In the genomic region with DNA sequence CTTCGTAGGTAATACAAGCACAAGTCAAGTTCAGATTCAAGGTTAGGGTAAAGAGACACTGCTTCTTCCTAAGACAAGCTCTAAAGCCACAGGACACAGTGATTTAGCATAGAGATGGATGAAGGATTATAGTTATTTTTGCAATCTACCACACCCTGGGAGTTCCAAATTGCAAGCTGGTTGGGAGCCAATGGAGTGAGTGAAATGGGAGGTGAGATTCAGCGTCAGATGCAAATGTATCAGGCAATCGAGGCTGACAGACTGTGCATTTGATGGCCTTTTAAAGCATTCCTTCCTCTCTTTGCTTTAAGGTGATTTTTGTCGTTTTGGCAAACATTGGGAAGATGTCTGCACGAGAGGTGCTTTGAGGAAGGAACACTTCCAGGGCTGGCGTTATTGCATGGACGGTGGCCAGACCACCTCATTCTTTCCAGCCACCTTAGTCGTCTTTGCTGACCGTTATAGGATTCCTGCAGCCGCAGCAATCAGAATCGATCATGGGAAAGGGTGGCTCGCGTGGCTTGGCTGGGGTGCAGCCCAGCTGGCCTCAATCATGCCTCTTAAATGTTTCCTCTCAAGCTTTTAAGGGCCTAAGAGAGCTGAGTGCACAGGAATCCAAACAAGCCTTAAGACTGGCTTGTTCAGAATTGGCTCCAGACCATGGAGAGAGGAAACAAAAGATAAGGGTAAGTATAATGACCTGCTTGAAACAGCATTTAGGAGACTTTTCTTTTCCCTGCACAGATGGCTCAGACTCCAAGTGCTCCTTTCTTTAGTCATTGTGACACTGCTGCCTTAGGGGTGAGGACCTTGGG, we compare ENCODE assay signal across 10 mouse cellular contexts.
A peak's percentile ranks its signal among the peaks of the same experiment; 100 is the strongest.
DNase-seq lines count a peak whose midpoint lies in the region; ATAC-seq and TF ChIP-seq lines count a peak whose summit lies in the region.
"Had no signal": no experiment of that assay in that cellular context is flagged by ENCODE, and none has a peak within 500 bp of the region (broad histone marks: within the 10 kb centered on the region; RNA-seq: fewer than 3 reads in every experiment).

No protein-coding gene starts in this region.

- DNase-seq in gastrocnemius, postnatal 10 days: peak; percentile 7
- DNase-seq in gastrocnemius, adult 2 months: no peak
- peak; percentile 86 for DNase-seq in midbrain, embryonic 11.5 days (ENCODE audit: low spot score, missing footprints)
- DNase-seq in midbrain, postnatal 0 days (ENCODE audit: low spot score): no peak
- peak; percentile 48 for DNase-seq in limb, embryonic 11.5 days (ENCODE audit: low spot score)
- DNase-seq in lung, postnatal 4 days: peak; percentile 30 to 62
- DNase-seq in cerebellum, adult 18-20 months: no peak
- no peak for DNase-seq in cerebellum, adult 11-12 months
- DNase-seq: kidney, adult 18-20 months had no signal

- WGBS in midbrain, embryonic 11.5 days: 30% methylated on average over 13 of the region's 13 CpGs
- 37% methylated on average over 13 of the region's 13 CpGs for WGBS in midbrain, postnatal 0 days
- 26% methylated on average over 13 of the region's 13 CpGs for WGBS in limb, embryonic 11.5 days

- peaks cover 4% of the 10 kb centered on the region for H3K9me3 ChIP-seq in midbrain, embryonic 11.5 days (ENCODE audit: control insufficient read depth, low read length)
- H3K9me3 ChIP-seq in midbrain, postnatal 0 days (ENCODE audit: low read length): no peaks in the 10 kb centered on the region
- H3K9me3 ChIP-seq in limb, embryonic 11.5 days (ENCODE audit: control insufficient read depth, low read length): no peaks in the 10 kb centered on the region
- H3K9me3 ChIP-seq: megakaryocyte, embryonic 14.5 days had no signal

- H3K27ac ChIP-seq in gastrocnemius, adult 2 months: no peak overlapping the region
- no peak overlapping the region for H3K27ac ChIP-seq in midbrain, embryonic 11.5 days (ENCODE audit: low read depth, low read length)
- H3K27ac ChIP-seq in midbrain, postnatal 0 days (ENCODE audit: low read depth, low read length): no peak overlapping the region
- no peak overlapping the region for H3K27ac ChIP-seq in limb, embryonic 11.5 days (replicated peaks; ENCODE audit: low read depth, low read length)

- no peak overlapping the region for H3K9ac ChIP-seq in midbrain, embryonic 11.5 days (ENCODE audit: low read length)
- no peak overlapping the region for H3K9ac ChIP-seq in midbrain, postnatal 0 days (replicated peaks; ENCODE audit: low read length, poor library complexity, severe bottlenecking)
- H3K9ac ChIP-seq in limb, embryonic 11.5 days (ENCODE audit: low read length): no peak overlapping the region

- peak; percentile 40; the same call in 1 of the 2 replicates for ATAC-seq in midbrain, embryonic 11.5 days (ENCODE audit: low FRiP score)
- ATAC-seq in midbrain, postnatal 0 days (ENCODE audit: low FRiP score): no peak
- no peak for ATAC-seq in limb, embryonic 11.5 days (ENCODE audit: insufficient number of reproducible peaks, low FRiP score, low TSS enrichment, low read depth)

- intact Hi-C loops in gastrocnemius, adult 2 months (cut with DNase I): no loop called here

- H3K4me3 ChIP-seq in gastrocnemius, adult 2 months: no peak overlapping the region
- no peak overlapping the region for H3K4me3 ChIP-seq in midbrain, embryonic 11.5 days (ENCODE audit: low read depth, low read length)
- H3K4me3 ChIP-seq in midbrain, postnatal 0 days (ENCODE audit: low read depth, low read length): no peak overlapping the region
- H3K4me3 ChIP-seq in limb, embryonic 11.5 days (ENCODE audit: low read depth, low read length): no peak overlapping the region
- H3K4me3 ChIP-seq: megakaryocyte, embryonic 14.5 days had no signal

- H3K27me3 ChIP-seq in midbrain, embryonic 11.5 days (ENCODE audit: control insufficient read depth, insufficient read depth, low read length): peaks cover 3% of the 10 kb centered on the region; the same call in 1 of the 2 replicates
- 0 out of 2 replicates have a peak, but pooled peaks cover 2% of the 10 kb centered on the region for H3K27me3 ChIP-seq in midbrain, postnatal 0 days (ENCODE audit: insufficient read depth, low read length)
- no peaks in the 10 kb centered on the region for H3K27me3 ChIP-seq in limb, embryonic 11.5 days (ENCODE audit: control insufficient read depth, insufficient read depth, low read length)
- H3K27me3 ChIP-seq: megakaryocyte, embryonic 14.5 days had no signal

- H3K4me1 ChIP-seq in midbrain, embryonic 11.5 days (ENCODE audit: control insufficient read depth, insufficient read depth, low read length): peaks cover 10% of the 10 kb centered on the region
- 0 out of 2 replicates have a peak, but pooled peaks cover 2% of the 10 kb centered on the region for H3K4me1 ChIP-seq in midbrain, postnatal 0 days (ENCODE audit: insufficient read depth, low read length)
- H3K4me1 ChIP-seq in limb, embryonic 11.5 days (ENCODE audit: control insufficient read depth, insufficient read depth, low read length): peaks cover 7% of the 10 kb centered on the region
- H3K4me1 ChIP-seq: megakaryocyte, embryonic 14.5 days had no signal

- no peak for TF ChIP-seq CTCF in gastrocnemius, adult 2 months (IDR thresholded peaks at IDR 0.05)
- TF ChIP-seq CTCF in midbrain, postnatal 0 days (IDR thresholded peaks at IDR 0.05): no peak

- H3K36me3 ChIP-seq in midbrain, embryonic 11.5 days (ENCODE audit: control insufficient read depth, insufficient read depth, low read length): no peaks in the 10 kb centered on the region
- no peaks in the 10 kb centered on the region for H3K36me3 ChIP-seq in midbrain, postnatal 0 days (ENCODE audit: insufficient read depth, low read length)
- no peaks in the 10 kb centered on the region for H3K36me3 ChIP-seq in limb, embryonic 11.5 days (ENCODE audit: control insufficient read depth, insufficient read depth, low read length)

- H3K4me2 ChIP-seq in midbrain, embryonic 11.5 days: no peak overlapping the region
- H3K4me2 ChIP-seq in midbrain, postnatal 0 days (ENCODE audit: low read depth, low read length, poor library complexity, severe bottlenecking): no peak overlapping the region
- H3K4me2 ChIP-seq in limb, embryonic 11.5 days (ENCODE audit: low read depth, severe bottlenecking): no peak overlapping the region

Comparison
In these comparisons a context has a peak if more than half of its experiments do, and no peak if none do; other contexts are left out.
1. DNase-seq: peak in gastrocnemius, postnatal 10 days (single experiment), midbrain, embryonic 11.5 days (single experiment), limb, embryonic 11.5 days (single experiment) and lung, postnatal 4 days (2 of 2); none in gastrocnemius, adult 2 months (single experiment), midbrain, postnatal 0 days (single experiment), cerebellum, adult 18-20 months (0 of 2) and cerebellum, adult 11-12 months (single experiment).